Mouse (Mus musculus): ENCODE results near the gene Elovl7. TPM values are rescaled to one million over a fixed set of nuclear protein-coding genes. Genes with fewer than 3 reads are reported as not detected.
A peak's percentile ranks its signal among the peaks of the same experiment; 100 is the strongest.

Gene Elovl7
- polyA plus RNA-seq, 1 experiment: 0.30 TPM

DNA sequence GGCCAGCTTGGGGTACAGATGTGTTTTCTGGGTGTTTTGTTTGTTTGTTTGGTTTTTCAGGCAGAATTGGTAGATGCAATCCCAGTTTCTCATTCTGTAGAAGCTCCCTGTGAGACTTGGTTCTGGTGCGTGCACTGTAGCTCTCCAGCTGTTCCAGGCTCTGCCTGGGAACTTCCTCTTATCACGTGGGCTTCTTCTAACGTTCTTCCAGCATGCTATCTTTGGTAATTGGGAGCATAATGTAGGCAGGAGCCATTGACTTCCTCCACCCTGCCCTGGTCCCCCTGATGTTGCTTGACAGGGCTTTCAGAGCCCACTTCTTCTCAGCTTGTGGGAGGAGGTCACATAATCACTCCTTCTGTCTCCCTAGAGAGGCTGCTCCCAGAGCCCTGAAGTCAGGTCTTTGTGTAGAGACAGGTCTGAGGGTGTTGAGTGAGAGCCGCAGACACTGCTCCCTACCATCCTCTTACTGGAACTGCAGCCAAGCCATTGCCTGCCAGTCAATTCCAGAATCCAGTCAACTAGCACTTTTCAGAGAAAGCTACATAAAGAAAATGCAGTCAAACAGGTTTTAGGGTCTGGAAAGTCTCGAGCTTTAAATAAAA is 86.2 kb downstream of the Elovl7 start:
- Histone ChIP-seq H3K4me1 (ENCODE audit: control insufficient read depth, insufficient read depth, low read length) (peaks cover 3% of the 10 kb centered on the region; the same call in 1 of the 2 replicates), H3K36me3 (ENCODE audit: control insufficient read depth, insufficient read depth, low read length) (no peaks in the 10 kb centered on the region), H3K27ac (ENCODE audit: control insufficient read depth, insufficient read depth, low read depth, low read length) (no peak overlapping the region), H3K4me3 (ENCODE audit: control insufficient read depth, low read depth, low read length) (no peak overlapping the region), H3K27me3 (ENCODE audit: control insufficient read depth, insufficient read depth, low read length) (no peaks in the 10 kb centered on the region)
- TF ChIP-seq CTCF (IDR thresholded peaks at IDR 0.05; ENCODE audit: control insufficient read depth, insufficient read depth, insufficient replicate concordance, low read depth, low read length): no peak
- no peak for TF ChIP-seq POLR2A (IDR thresholded peaks at IDR 0.05; ENCODE audit: control insufficient read depth, low read depth, low read length)

DNA sequence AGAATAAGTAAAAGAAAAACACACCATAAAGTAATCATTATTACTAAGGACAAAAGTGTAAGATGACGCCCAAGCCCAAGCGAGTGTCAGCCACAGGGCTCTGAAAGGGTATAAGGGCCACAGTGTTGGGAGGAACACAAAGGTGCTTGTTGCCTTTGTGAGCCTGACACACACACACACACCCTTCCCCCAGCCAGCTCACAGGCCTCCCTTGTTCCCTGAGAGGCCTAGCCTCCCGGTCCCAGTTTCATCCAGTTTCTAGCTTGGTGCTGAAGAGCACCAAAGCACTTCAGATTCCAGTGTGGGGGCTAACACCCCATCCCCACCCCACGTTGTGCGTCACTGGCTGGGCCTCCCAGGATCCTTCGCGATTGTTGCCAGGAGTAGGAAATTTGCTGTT is 87.2 kb downstream of the Elovl7 start:
- Histone ChIP-seq H3K4me1 (ENCODE audit: control insufficient read depth, insufficient read depth, low read length) (peaks cover 3% of the 10 kb centered on the region; the same call in 1 of the 2 replicates), H3K27ac (ENCODE audit: control insufficient read depth, insufficient read depth, low read depth, low read length) (no peak overlapping the region)
- TF ChIP-seq POLR2A (IDR thresholded peaks at IDR 0.05; ENCODE audit: control insufficient read depth, low read depth, low read length) (no peak), CTCF (IDR thresholded peaks at IDR 0.05; ENCODE audit: control insufficient read depth, insufficient read depth, insufficient replicate concordance, low read depth, low read length) (no peak)

DNA sequence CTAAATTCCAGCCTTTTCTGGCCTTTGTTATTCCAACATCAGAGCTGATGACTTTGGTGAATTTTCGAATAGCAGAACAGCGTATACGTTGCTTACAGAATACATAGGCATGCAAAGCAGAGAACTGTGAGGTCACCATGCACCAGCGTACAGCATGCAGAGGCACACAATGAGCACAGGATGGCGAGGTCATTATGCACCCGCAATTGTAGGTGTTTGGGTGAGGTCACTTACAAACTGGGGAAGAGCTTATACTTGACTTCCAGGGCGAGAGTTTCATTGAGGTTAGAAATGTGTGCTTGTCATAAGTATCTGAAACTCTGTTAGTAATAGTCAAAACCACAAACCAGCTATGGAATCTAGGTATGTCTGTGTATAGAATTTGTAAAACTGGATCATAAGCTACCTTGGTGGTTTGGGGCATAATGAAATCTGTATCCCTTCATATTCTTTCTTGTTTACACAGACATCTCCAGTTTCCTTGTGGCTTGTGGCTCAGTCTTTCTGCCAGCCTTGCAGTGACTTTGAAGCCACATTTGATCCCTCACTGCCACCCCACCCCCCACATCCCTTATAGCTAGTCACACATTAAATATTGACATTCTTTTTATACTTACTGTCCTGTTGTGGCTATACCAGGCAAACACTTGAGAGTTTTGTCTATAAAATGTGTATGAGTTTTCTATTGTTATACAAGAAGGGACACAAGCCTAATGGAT is 88.9 kb downstream of the Elovl7 start:
- no peak overlapping the region for H3K4me3 ChIP-seq (ENCODE audit: control insufficient read depth, low read depth, low read length)
- no peak for TF ChIP-seq CTCF (IDR thresholded peaks at IDR 0.05; ENCODE audit: control insufficient read depth, insufficient read depth, insufficient replicate concordance, low read depth, low read length)
- no peak for TF ChIP-seq POLR2A (IDR thresholded peaks at IDR 0.05; ENCODE audit: control insufficient read depth, low read depth, low read length)
- no peak overlapping the region for H3K27ac ChIP-seq (ENCODE audit: control insufficient read depth, insufficient read depth, low read depth, low read length)
- H3K27me3 ChIP-seq (ENCODE audit: control insufficient read depth, insufficient read depth, low read length): no peaks in the 10 kb centered on the region
- no peaks in the 10 kb centered on the region for H3K4me1 ChIP-seq (ENCODE audit: control insufficient read depth, insufficient read depth, low read length)
- no peaks in the 10 kb centered on the region for H3K36me3 ChIP-seq (ENCODE audit: control insufficient read depth, insufficient read depth, low read length)

More for the DNA sequence above, 87.2 kb downstream of the Elovl7 start:
- Histone ChIP-seq H3K27me3 (ENCODE audit: control insufficient read depth, insufficient read depth, low read length) (no peaks in the 10 kb centered on the region), H3K36me3 (ENCODE audit: control insufficient read depth, insufficient read depth, low read length) (no peaks in the 10 kb centered on the region), H3K4me3 (ENCODE audit: control insufficient read depth, low read depth, low read length) (no peak overlapping the region)

DNA sequence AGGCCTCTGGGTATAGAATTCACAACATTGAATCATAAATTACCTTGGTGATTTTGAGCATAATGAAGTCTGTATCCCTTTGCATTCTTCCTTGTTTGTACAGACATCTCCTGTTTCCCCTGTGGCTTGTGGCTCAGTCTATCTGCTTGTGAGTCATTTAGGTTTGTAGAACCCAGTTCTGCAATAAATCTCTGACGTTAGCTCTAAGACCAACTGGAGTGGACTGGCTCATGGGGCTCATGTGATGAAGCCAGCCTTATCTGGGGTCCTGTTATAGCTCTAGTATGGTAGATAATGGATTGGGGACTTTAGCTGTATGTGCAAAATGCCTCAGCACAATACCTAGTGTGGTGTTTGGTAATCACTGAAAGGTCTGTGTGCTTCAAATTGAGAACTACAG is 89.6 kb downstream of the Elovl7 start:
- TF ChIP-seq CTCF (IDR thresholded peaks at IDR 0.05; ENCODE audit: control insufficient read depth, insufficient read depth, insufficient replicate concordance, low read depth, low read length): no peak
- no peak for TF ChIP-seq POLR2A (IDR thresholded peaks at IDR 0.05; ENCODE audit: control insufficient read depth, low read depth, low read length)
- no peaks in the 10 kb centered on the region for H3K36me3 ChIP-seq (ENCODE audit: control insufficient read depth, insufficient read depth, low read length)
- H3K4me1 ChIP-seq (ENCODE audit: control insufficient read depth, insufficient read depth, low read length): no peaks in the 10 kb centered on the region
- H3K4me3 ChIP-seq (ENCODE audit: control insufficient read depth, low read depth, low read length): no peak overlapping the region
- H3K27ac ChIP-seq (ENCODE audit: control insufficient read depth, insufficient read depth, low read depth, low read length): no peak overlapping the region
- H3K27me3 ChIP-seq (ENCODE audit: control insufficient read depth, insufficient read depth, low read length): no peaks in the 10 kb centered on the region

DNA sequence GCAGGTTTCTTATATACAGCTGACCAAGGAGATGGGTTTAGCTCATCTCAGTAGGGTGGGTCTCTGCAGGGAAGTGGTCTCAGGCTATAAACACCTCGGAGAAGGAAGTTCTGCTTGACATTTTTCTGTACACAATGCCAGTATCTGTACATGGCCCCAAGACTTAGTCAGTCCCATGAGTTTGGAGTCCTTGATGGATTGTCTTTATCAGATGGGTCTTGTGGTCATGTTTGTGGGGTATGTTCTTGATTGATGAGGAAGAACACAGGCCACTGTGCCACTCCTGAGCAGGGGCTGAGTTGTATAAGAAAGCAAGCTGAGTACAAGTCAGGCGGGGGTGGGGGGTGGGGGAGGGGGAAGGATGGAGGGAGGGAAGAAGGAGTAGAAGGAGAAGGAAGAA is 90.5 kb downstream of the Elovl7 start:
- Histone ChIP-seq H3K4me3 (ENCODE audit: control insufficient read depth, low read depth, low read length) (no peak overlapping the region), H3K27me3 (ENCODE audit: control insufficient read depth, insufficient read depth, low read length) (no peaks in the 10 kb centered on the region), H3K4me1 (ENCODE audit: control insufficient read depth, insufficient read depth, low read length) (no peaks in the 10 kb centered on the region; the same call in 1 of the 2 replicates), H3K27ac (ENCODE audit: control insufficient read depth, insufficient read depth, low read depth, low read length) (no peak overlapping the region), H3K36me3 (ENCODE audit: control insufficient read depth, insufficient read depth, low read length) (no peaks in the 10 kb centered on the region)
- TF ChIP-seq POLR2A (IDR thresholded peaks at IDR 0.05; ENCODE audit: control insufficient read depth, low read depth, low read length) (no peak), CTCF (IDR thresholded peaks at IDR 0.05; ENCODE audit: control insufficient read depth, insufficient read depth, insufficient replicate concordance, low read depth, low read length) (no peak)

DNA sequence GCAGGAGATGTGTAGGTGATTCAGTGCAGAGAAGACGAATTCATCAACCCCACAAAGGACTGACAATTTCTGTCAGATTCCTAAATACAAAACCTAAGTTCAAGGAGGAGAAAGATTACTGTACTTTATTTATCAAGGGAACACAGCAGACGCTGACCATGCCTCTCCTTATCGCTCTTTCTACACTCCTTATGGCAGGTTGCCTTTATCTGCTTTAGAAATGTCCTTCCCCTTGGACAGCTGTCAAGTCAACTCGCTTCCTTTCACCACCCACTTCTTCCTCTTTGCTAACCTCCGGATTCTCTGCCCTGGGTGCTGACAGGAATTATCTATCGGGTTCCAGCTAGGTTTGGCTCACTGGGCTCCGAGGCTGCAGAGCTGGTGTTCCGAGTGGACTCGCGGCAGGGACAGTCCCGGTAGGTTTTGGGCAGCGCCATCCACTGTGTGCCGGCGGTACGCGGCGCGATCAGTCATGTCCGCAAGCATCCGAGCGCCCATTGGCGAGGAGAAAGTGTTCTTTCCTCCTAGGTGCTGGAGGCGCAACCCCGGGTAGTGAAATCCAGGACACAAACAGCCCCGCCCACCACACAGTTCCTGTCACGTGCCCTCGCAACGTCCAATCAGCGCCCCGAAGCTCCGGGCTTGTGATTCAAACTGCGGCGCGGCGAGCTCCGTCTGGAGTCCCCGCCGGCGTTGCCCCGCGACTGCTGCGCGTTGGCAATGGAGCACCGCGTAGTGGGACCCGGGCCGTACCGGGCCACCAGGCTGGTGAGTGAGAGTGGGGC is 101.7 kb downstream of the Elovl7 start, which contains the start of gene Depdc1b:
TSS of gene Depdc1b (plus strand) at position 631 of the 785 bp plus-strand sequence.
- no peak for TF ChIP-seq CTCF (IDR thresholded peaks at IDR 0.05; ENCODE audit: control insufficient read depth, insufficient read depth, insufficient replicate concordance, low read depth, low read length)
- TF ChIP-seq POLR2A (IDR thresholded peaks at IDR 0.05; ENCODE audit: control insufficient read depth, low read depth, low read length): peak; percentile 24; the same call in 1 of the 2 replicates
- peaks cover 5% of the 10 kb centered on the region for H3K4me1 ChIP-seq (ENCODE audit: control insufficient read depth, insufficient read depth, low read length)
- no peaks in the 10 kb centered on the region for H3K36me3 ChIP-seq (ENCODE audit: control insufficient read depth, insufficient read depth, low read length)
- peak within 1 kb of the TSS; percentile 91 for H3K4me3 ChIP-seq (ENCODE audit: control insufficient read depth, low read depth, low read length)
- H3K27me3 ChIP-seq (ENCODE audit: control insufficient read depth, insufficient read depth, low read length): no peaks in the 10 kb centered on the region
- no peak within 1 kb of the TSS; the same call in 1 of the 2 replicates for H3K27ac ChIP-seq (ENCODE audit: control insufficient read depth, insufficient read depth, low read depth, low read length)

DNA sequence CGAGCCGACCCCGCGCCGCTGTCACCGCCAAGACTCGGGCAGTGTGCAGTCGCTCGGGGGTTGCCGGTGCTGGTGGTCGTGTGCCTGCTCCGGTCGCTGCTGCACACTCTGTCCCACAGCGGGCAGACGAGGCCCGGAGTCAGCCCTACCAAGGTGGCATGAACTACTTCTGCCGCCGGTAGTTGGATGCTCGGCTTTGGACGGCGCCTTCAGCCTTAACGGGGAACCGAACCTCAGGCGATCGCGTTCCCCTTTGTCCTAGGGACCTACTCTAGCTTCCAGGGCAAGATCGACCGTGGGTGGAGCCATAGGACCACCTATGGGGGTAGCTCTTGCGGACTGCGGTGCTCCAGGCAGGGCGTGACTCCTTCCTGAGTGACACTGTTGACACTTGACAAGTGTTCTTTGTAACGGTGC is 102.3 kb downstream of the Elovl7 start:
- peaks cover 5% of the 10 kb centered on the region for H3K4me1 ChIP-seq (ENCODE audit: control insufficient read depth, insufficient read depth, low read length)
- H3K27me3 ChIP-seq (ENCODE audit: control insufficient read depth, insufficient read depth, low read length): no peaks in the 10 kb centered on the region
- no peaks in the 10 kb centered on the region for H3K36me3 ChIP-seq (ENCODE audit: control insufficient read depth, insufficient read depth, low read length)
- H3K27ac ChIP-seq (ENCODE audit: control insufficient read depth, insufficient read depth, low read depth, low read length): no peak overlapping the region; the same call in 1 of the 2 replicates
- TF ChIP-seq CTCF (IDR thresholded peaks at IDR 0.05; ENCODE audit: control insufficient read depth, insufficient read depth, insufficient replicate concordance, low read depth, low read length) (no peak), POLR2A (IDR thresholded peaks at IDR 0.05; ENCODE audit: control insufficient read depth, low read depth, low read length) (no peak)
- H3K4me3 ChIP-seq (ENCODE audit: control insufficient read depth, low read depth, low read length): peak overlapping the region; percentile 91

Data from testis, adult 2 months (tissue).